Mouse (Mus musculus): Measurements from ENCODE around the gene Kcnma1.

DNA sequence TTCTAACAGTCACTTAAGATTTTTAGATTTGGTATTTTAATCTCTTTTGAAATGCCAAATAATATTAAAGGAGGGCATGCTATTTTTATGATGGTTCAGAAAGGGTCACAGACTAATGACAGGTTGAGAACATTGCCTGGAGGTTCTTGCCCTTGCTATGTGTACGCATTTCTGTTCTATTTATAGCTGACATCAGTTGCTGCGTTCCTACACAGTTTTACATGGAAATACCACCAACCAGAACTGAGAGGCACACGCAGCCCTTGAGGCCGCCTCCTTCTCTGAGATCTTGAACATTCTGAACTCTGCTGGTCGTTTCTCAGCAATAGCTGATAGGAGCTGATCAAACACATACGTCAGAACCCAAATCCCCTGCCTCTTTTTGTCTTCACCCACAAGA lies 387.4 kb downstream of the Kcnma1 start:
- TF ChIP-seq CTCF (IDR thresholded peaks at IDR 0.05; ENCODE audit: extremely low read depth, insufficient read length, insufficient replicate concordance, low read depth, low read length) = no peak
- TF ChIP-seq POLR2A (IDR thresholded peaks at IDR 0.05; ENCODE audit: low read depth, low read length) = no peak
